Mouse (Mus musculus) lung, postnatal 0 days (tissue): Measurements from ENCODE around the gene Ccdc194.

Source experiments
- CTCF ChIP-seq: IDR thresholded peaks from 2 replicates; pipeline ENCODE4 v1.5.1; 2016; ENCODE audit warnings: antibody characterized with exemption, mild to moderate bottlenecking
- EP300 ChIP-seq: IDR thresholded peaks from 2 replicates; pipeline ENCODE4 v1.6.1; 2016; ENCODE audit warnings: antibody characterized with exemption, mild to moderate bottlenecking, control low read depth

- TF ChIP-seq CTCF, result no peak; the same call in 1 of the 2 replicates
- TF ChIP-seq EP300, result peak; percentile 74
These were observed 3.0 kb upstream of the Ccdc194 start for GRCm38 (mm10) chr8:71528362-71529073.
